Mouse (Mus musculus) left cerebral cortex, postnatal 4 days (tissue): ENCODE data around the gene Acot7. TPM values are rescaled to one million over a fixed set of nuclear protein-coding genes. Genes with fewer than 3 reads are reported as not detected.
A peak's percentile ranks its signal among the peaks of the same experiment; 100 is the strongest.
"Not testable (repeated sequence)": the region's sequence is repeated elsewhere in the genome, so short reads cannot be mapped to it uniquely, and the experiment has no call there.

ENCODE experiments used
- DNase-seq: peaks from one replicate; pipeline ENCODE4 v3.0.0-alpha.2; 2022
- intact Hi-C: fragments of 180-260 bp; cut with DNase I; formaldehyde crosslinking; loops from one replicate; pipeline ENCODE4 v1.15.1; 2025
- total RNA-seq, 2 experiments: library from RNA; stranded (reverse); gene quantifications; 2 replicates each; pipeline ENCODE4 v1.2.3; 2021

Gene Acot7
- total RNA-seq, 2 experiments from 2014 or later, result 349 to 380 TPM

GRCm38 (mm10) chr4:152201492-152201891, 23.6 kb downstream of the Acot7 start:
- DNase-seq, result no peak
- intact Hi-C loops, result no loop called here

DNA sequence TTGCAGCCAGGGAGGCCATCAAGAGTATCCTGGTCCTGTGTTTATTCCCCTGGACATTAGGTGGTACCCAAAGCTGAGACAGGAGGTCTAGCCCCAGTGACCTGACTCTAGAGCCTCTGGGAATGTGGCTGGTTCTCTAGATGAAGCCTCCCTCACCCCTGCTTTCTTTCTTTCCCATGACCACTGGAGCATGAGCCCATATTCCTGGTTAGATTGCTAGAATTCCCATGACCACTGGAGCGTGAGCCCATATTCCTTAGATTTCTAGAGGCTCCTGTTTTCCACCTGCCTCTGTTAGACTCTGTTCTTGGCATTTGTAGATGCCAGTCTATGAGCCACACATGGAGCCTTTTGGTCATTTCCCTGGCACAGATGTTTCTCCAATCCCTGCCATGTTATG, 24.5 kb downstream of the Acot7 start:
- intact Hi-C loops, result no loop called here
- DNase-seq, result no peak

- intact Hi-C loops, result no loop called here
- no peak for DNase-seq
These were observed 25.0 kb downstream of the Acot7 start for GRCm38 (mm10) chr4:152202905-152203304.

- intact Hi-C loops, result no loop called here
- DNase-seq, result no peak
These were observed 26.7 kb downstream of the Acot7 start for GRCm38 (mm10) chr4:152204663-152205062.

GRCm38 (mm10) chr4:152206199-152206598, 28.3 kb downstream of the Acot7 start:
- intact Hi-C loops, result no loop called here

GRCm38 (mm10) chr4:152209623-152210022, 31.7 kb downstream of the Acot7 start:
- no peak for DNase-seq
- intact Hi-C loops, result loop anchor here (5.0 kb wide), 1 partner anchor 73 kb away; no protein-coding TSS in a partner anchor

More at GRCm38 (mm10) chr4:152206199-152206598, 28.3 kb downstream of the Acot7 start:
- DNase-seq, result no peak

DNA sequence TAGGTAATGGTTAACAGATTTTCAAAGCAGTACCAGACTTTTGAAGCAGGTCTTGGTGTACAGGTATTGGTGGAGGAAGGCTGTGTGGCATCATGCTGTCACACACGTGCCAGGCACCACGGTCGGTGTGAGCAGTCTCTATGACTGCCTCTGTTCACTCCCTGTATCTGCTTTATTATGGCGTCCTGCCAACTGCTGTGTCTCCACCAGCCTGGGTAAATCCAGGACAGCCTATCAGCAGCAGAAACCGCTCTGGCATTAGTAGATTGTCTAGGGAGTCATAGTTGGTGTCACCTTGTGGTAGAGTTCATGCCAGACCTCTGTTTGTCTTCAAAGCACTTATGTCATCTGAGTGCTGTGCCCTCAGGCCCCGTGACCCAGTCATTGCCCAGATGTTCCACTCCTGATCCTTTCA, 34.2 kb downstream of the Acot7 start:
- intact Hi-C loops, result loop anchor here (5.0 kb wide), 1 partner anchor 70 kb away; no protein-coding TSS in a partner anchor
- no peak for DNase-seq

- peak; percentile 68 for DNase-seq
- intact Hi-C loops, result loop anchor here (5.0 kb wide), 1 partner anchor 70 kb away; no protein-coding TSS in a partner anchor
These were observed 34.6 kb downstream of the Acot7 start for GRCm38 (mm10) chr4:152212531-152212930.

- DNase-seq, result no peak
These were observed 35.0 kb downstream of the Acot7 start for GRCm38 (mm10) chr4:152212974-152213373.

DNA sequence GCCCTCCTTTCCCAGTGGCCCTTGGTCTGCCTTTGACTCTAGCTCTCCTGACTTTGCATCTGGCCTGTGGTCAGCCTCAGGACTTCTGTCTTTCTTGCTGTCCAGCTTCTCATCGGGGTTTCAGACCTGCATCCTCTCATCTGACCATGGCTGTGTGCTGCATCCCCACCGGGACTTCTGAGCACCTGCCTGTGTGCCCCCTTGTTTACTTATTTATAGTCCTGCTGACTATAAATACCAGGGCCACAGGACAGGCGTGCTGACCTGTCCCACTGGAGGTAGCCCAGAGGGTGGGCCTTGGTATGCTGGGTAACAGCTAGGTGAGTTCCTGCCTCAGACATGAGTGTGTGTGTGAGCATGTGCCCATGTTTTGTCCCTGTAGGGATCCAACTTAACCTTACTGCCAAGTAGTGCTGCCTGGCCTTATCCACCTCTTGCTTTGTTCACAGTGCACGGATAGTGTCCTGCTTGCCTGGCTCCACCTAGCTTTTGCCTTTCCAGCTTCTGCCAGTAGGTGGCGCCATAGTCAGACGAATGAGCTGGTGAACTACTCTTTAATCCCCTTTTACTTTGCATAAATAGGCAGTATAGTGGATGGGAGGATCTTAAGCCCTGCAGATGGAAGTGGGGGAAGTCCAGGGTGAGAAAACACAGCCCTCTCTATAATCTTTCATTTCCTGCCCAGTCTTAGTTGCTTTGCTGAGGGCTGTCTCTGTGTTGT, 36.0 kb downstream of the Acot7 start:
- peak; percentile 94 for DNase-seq
- intact Hi-C loops, result loop anchor here (5.0 kb wide), 1 partner anchor 68 kb away; no protein-coding TSS in a partner anchor

More at GRCm38 (mm10) chr4:152212974-152213373, 35.0 kb downstream of the Acot7 start:
- intact Hi-C loops, result loop anchor here (5.0 kb wide), 1 partner anchor 69 kb away; no protein-coding TSS in a partner anchor

DNA sequence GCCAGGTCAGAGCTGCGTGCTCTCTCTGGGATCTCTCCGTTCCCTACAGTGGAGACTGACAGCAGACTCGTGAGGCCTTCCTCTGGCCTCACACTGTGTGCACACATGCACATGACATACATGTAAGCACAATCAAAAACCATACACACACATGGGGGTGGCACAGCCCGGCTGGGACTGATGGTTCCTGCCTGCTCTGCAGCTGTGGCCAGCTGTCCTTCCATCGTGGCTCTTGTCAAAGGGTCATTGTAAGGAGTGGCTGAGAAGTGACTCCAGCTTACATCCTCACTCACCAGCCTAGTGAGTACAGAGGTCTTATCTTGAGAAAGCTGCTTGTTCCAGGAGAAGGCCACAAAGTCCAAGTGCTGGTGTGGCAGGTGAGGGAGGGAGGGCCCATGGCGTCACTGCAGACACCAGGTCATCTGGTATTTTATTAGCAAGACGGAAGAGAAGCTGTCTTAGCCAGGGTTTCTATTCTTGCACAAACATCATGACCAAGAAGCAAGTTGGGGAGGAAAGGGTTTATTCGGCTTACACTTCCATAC, 37.0 kb downstream of the Acot7 start:
- intact Hi-C loops, result loop anchor here (5.0 kb wide), 1 partner anchor 67 kb away; no protein-coding TSS in a partner anchor
- no peak for DNase-seq

GRCm38 (mm10) chr4:152219591-152219990, 41.7 kb downstream of the Acot7 start:
- intact Hi-C loops, result no loop called here
- DNase-seq, result no peak

GRCm38 (mm10) chr4:152220771-152221410, 43.0 kb downstream of the Acot7 start:
- peak; percentile 64 for DNase-seq
- intact Hi-C loops, result no loop called here

DNA sequence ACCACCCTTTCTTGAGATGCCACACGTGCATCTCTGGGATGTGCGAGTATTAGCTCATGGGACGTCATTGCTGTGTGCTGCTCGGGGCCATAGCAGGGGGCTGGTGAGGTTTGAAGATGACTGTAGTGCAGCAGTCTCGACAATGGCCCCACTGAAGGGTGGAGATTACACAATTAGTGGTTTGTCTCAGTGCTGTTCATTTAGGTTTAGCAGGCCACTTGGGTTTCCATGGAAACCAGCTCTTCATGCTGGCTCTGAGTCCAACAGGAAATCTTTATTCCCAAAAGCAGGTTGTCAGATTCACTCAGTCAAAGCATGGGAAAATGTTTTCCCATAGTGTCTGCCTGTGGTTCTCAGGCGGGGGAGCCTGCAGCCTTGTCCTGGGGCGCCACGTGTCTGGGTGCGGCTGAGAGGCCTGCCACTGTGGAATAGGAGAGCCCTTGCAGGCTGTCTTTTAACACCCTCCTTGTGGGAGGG, 43.5 kb downstream of the Acot7 start:
- peak; percentile 33 for DNase-seq

GRCm38 (mm10) chr4:152222111-152222510, 44.2 kb downstream of the Acot7 start:
- DNase-seq, result peak; percentile 35
- intact Hi-C loops, result no loop called here

More for the DNA sequence above, 43.5 kb downstream of the Acot7 start:
- intact Hi-C loops, result no loop called here

- intact Hi-C loops, result no loop called here
- DNase-seq, result no peak
These were observed 44.6 kb downstream of the Acot7 start for GRCm38 (mm10) chr4:152222513-152222912.

DNA sequence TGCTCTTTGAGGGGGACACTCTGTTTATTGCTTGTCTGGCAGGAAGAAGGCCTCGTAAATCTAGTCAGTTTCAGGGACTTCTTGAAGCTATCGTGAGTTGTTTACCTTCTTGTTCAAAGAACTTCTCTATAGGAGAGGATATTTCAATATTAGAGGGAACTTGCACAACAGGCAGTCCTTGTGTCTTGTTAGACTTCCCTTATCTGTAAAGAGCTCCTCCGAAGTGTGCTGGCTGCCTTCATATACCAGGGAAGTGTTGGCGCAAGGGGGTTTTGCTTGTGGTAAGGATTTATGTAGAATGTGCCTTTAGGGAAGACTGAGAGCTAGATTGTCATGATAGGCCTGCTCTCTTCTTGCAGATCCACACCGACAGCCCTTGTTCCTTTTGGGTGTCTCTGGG, 46.2 kb downstream of the Acot7 start:
- no peak for DNase-seq
- intact Hi-C loops, result no loop called here

DNA sequence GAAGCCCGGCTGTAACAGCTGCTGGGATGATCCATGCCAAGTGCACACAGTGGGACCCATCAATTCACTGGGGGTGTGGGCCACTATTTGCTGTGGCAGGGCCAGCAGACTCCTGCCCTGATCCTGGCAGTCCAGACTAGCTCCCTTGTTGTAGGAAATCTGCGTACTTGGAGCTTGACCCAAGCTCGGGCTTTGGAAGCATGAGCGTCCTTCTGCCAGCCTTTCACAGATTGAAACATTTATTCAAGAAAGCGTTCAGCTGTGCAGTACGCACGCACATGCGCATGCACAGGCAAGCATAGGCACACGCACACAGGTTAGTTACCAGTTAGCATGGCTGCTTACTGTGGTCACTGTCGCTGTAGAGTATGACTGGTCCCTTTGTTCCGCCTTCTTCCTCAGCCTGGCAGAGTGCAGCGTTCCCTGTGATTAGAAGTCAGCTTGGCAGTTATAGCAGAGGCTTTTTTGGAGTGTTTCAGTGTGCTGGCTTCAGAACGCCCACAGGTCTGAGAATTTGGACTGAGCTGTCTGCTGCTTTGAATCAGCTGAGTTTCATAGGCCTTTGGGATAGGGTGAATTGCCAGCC, 49.1 kb downstream of the Acot7 start:
- intact Hi-C loops, result no loop called here
- DNase-seq, result peak; percentile 76

GRCm38 (mm10) chr4:152227749-152228527, 50.0 kb downstream of the Acot7 start:
- DNase-seq, result no peak
- intact Hi-C loops, result no loop called here

DNA sequence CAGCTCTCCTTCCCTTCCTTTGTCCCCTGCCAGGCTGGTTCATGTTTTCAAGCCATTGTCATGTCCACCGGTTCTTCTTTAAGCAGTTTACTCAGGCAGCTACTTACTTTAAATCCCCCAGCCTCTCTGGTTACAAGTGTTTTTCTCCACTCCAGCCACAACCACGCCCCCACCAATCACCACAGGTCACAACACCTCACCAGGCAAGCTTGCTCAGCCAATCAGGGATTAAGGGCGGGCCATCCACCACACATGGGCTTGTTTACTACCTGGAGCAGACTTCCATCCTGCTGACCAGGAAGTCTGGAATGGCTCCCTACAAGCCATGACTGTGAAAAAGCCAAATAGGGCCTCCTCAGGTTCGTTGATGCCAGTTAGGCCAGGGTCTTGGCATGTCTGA, 52.4 kb downstream of the Acot7 start:
- intact Hi-C loops, DNase-seq: not testable (repeated sequence)
